Mouse (Mus musculus): ENCODE measurements around the gene Rnaseh2b. TPM values are rescaled to one million over a fixed set of nuclear protein-coding genes. Genes with fewer than 3 reads are reported as not detected.

The Rnaseh2b gene
- 36.7 and 38.6 TPM in 2 replicates for polyA plus RNA-seq (2015; fragmentation: Nextera tagmentation; extraction: Ambion mirVana)

DNA sequence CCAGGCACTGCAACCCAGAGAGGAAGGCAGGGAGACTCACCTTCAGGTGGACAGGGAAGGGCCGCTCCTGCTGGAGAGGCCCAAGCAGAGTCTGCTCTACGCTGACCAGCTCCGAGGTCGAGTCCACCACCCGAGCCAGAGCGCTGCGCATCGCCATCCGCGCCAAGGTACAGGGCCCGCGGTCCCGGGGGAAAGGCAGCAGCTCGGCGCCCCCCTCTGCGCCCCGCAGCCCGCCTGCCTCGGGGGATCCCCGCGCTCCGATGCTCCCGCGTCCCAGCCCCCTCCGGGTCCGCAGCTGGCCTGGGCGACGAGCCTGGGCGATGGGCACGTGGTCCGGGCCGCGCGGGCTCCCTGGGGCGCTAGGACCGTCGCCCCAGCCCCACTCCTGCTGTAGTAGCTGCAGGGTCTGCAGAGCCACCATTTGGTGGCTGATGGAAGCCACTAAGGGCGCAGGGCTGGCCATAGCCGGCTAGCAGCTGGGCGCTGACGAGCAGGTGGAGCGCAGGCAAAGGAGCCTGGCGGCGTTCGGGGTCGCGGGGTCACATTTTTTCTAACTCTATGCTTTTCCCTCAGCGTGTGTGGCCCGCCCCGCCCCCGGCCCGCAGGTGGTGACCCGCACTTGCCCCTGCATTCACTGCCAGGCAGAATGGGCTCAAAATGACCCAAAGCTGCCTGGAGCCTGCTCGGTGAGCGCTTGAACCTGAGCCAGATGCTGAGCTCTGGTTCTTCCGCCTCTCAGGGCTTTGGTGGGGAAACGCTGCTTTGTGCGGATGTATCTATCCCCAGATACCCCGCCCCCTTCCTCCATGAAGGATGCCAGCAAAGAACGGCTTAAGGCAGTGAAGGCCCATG lies at the start of gene Rnaseh2b, which contains the start of gene Dleu7:
TSS of gene Rnaseh2b (plus strand) at position 102 of the 852 bp plus-strand sequence.
TSS of gene Dleu7 (minus strand) at position 560 of the 852 bp plus-strand sequence.
- H3K36me3 ChIP-seq (ENCODE audit: control insufficient read depth, insufficient read depth, low read length): no peaks in the 10 kb centered on the region
- no peaks in the 10 kb centered on the region for H3K27me3 ChIP-seq (ENCODE audit: control insufficient read depth, insufficient read depth, low read length)
- 2% methylated on average over 49 of the region's 60 CpGs for WGBS
- DNase-seq (ENCODE audit: low spot score): peak; percentile 16
- peak within 1 kb of the TSS; percentile 83 for H3K4me2 ChIP-seq (replicated peaks; ENCODE audit: low read depth)
- TF ChIP-seq CTCF (IDR thresholded peaks at IDR 0.05; ENCODE audit: low read depth) (no peak), EP300 (optimal IDR thresholded peaks at IDR 0.05) (no peak)
- H3K4me1 ChIP-seq (replicated peaks; ENCODE audit: control insufficient read depth, insufficient read depth): peaks cover 3% of the 10 kb centered on the region; the same call in 1 of the 2 replicates
- no peak for ATAC-seq (ENCODE audit: low FRiP score, low TSS enrichment)
- peak within 1 kb of the TSS; percentile 41 for H3K9ac ChIP-seq (ENCODE audit: low read length)
- H3K9me3 ChIP-seq (ENCODE audit: control insufficient read depth, low read length): no peaks in the 10 kb centered on the region
- peak within 1 kb of the TSS; percentile 39 for H3K4me3 ChIP-seq (ENCODE audit: low read depth, low read length)
- no peak within 1 kb of the TSS for H3K27ac ChIP-seq (replicated peaks)

DNA sequence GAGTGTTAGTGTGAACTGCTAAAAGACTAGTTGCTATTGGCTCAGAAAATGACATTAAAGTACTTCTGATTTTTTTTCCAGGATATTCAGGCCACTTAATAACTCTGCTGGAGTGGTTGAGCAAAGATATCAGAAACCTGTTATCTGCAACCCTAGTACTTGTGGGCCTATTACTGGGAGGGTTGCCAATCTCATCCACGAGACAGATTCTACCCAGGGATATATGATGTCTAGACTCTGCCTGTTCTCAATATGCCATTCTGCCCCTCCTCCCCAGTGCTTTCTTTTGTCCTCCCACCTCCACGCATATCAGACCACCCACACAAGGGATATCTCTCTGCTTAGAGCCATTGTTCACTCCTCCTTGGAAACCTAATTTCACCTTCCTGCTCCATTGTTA lies 48.9 kb upstream of the Rnaseh2b start:
- 79% methylated on average over 2 of the region's 2 CpGs for WGBS
- Histone ChIP-seq H3K4me1 (replicated peaks; ENCODE audit: control insufficient read depth, insufficient read depth) (no peaks in the 10 kb centered on the region), H3K27ac (replicated peaks) (no peak overlapping the region), H3K36me3 (ENCODE audit: control insufficient read depth, insufficient read depth, low read length) (no peaks in the 10 kb centered on the region), H3K9me3 (ENCODE audit: control insufficient read depth, low read length) (no peaks in the 10 kb centered on the region), H3K27me3 (ENCODE audit: control insufficient read depth, insufficient read depth, low read length) (no peaks in the 10 kb centered on the region), H3K9ac (ENCODE audit: low read length) (no peak overlapping the region), H3K4me2 (replicated peaks; ENCODE audit: low read depth) (no peak overlapping the region), H3K4me3 (ENCODE audit: low read depth, low read length) (no peak overlapping the region)
- DNase-seq (ENCODE audit: low spot score): no peak
- no peak for ATAC-seq (ENCODE audit: low FRiP score, low TSS enrichment)
- no peak for TF ChIP-seq CTCF (IDR thresholded peaks at IDR 0.05; ENCODE audit: low read depth)
- no peak for TF ChIP-seq EP300 (optimal IDR thresholded peaks at IDR 0.05)

DNA sequence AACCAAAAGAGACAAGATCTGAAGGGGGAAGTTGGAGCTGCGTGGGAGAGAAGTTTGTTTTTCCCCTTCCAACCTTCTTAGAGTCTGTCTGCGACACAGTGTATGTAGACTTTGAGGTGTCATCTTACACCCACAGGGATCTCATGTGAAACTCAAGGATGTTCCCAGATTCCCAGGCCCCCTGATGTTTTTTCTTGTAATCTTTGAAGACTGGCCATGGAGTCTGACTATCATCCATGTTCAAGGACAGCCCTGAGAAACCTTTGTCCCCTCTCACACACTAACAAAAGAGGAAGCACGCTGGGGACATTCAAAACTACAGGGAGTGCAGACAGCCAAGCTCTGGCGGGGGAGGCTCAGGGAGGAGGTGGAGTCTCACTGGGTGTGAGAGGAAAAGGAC lies 46.8 kb upstream of the Rnaseh2b start:
- no peak overlapping the region for H3K9ac ChIP-seq (ENCODE audit: low read length)
- H3K4me1 ChIP-seq (replicated peaks; ENCODE audit: control insufficient read depth, insufficient read depth): no peaks in the 10 kb centered on the region
- H3K36me3 ChIP-seq (ENCODE audit: control insufficient read depth, insufficient read depth, low read length): no peaks in the 10 kb centered on the region
- H3K9me3 ChIP-seq (ENCODE audit: control insufficient read depth, low read length): no peaks in the 10 kb centered on the region
- H3K4me3 ChIP-seq (ENCODE audit: low read depth, low read length): no peak overlapping the region
- no peak for DNase-seq (ENCODE audit: low spot score)
- no peak overlapping the region for H3K4me2 ChIP-seq (replicated peaks; ENCODE audit: low read depth)
- H3K27ac ChIP-seq (replicated peaks): no peak overlapping the region
- H3K27me3 ChIP-seq (ENCODE audit: control insufficient read depth, insufficient read depth, low read length): no peaks in the 10 kb centered on the region
- no peak for TF ChIP-seq EP300 (optimal IDR thresholded peaks at IDR 0.05)
- no peak for TF ChIP-seq CTCF (IDR thresholded peaks at IDR 0.05; ENCODE audit: low read depth)
- ATAC-seq (ENCODE audit: low FRiP score, low TSS enrichment): no peak
- 23% methylated on average over 4 of the region's 4 CpGs for WGBS

DNA sequence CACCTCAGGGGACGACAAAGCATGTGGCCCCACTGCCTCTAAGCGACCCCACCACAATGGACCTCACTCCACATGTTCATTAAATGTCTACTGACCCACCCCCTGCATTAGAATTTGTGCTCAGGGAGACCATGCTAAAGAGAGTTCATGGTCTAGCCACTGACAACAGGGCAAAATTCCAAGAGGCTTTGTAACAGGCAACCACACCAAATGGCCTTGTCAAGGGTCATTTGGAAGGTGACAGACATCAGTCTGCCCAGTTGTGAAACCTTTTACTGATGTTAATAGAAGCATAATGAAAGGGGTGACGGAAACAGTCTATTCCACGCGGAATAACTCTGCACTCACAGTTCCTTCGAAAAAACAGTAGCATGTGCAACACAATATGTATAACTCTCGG lies 44.0 kb upstream of the Rnaseh2b start:
- Histone ChIP-seq H3K27me3 (ENCODE audit: control insufficient read depth, insufficient read depth, low read length) (no peaks in the 10 kb centered on the region), H3K9ac (ENCODE audit: low read length) (no peak overlapping the region), H3K4me2 (replicated peaks; ENCODE audit: low read depth) (no peak overlapping the region), H3K36me3 (ENCODE audit: control insufficient read depth, insufficient read depth, low read length) (no peaks in the 10 kb centered on the region), H3K4me3 (ENCODE audit: low read depth, low read length) (no peak overlapping the region), H3K27ac (replicated peaks) (no peak overlapping the region), H3K9me3 (ENCODE audit: control insufficient read depth, low read length) (no peaks in the 10 kb centered on the region), H3K4me1 (replicated peaks; ENCODE audit: control insufficient read depth, insufficient read depth) (no peaks in the 10 kb centered on the region)
- WGBS: 91% methylated on average over 7 of the region's 7 CpGs
- no peak for DNase-seq (ENCODE audit: low spot score)
- no peak for TF ChIP-seq CTCF (IDR thresholded peaks at IDR 0.05; ENCODE audit: low read depth)
- TF ChIP-seq EP300 (optimal IDR thresholded peaks at IDR 0.05): no peak
- ATAC-seq (ENCODE audit: low FRiP score, low TSS enrichment): no peak

DNA sequence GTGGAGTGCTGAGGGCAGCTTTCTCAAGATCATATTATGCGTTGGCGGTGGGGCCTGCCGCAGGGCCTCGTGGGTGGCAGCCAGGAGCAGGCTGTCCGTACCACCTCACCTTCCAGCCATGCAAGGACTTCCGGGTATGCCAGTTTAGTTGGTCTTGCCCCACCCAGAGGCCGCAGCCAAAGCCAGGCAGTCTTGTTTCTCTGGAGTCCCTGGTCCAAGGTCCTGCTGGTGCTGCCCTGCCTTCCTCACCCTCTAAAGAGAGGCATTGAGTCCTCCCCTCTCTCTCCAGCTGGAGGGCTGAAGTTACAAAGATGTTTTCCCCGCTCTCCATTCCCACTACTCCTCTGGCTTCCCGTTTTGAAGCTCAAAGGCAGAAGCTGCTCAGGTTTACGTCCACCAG lies 43.6 kb upstream of the Rnaseh2b start:
- H3K9ac ChIP-seq (ENCODE audit: low read length): no peak overlapping the region
- H3K27me3 ChIP-seq (ENCODE audit: control insufficient read depth, insufficient read depth, low read length): no peaks in the 10 kb centered on the region
- H3K4me2 ChIP-seq (replicated peaks; ENCODE audit: low read depth): no peak overlapping the region
- WGBS: 74% methylated on average over 10 of the region's 10 CpGs
- H3K36me3 ChIP-seq (ENCODE audit: control insufficient read depth, insufficient read depth, low read length): no peaks in the 10 kb centered on the region
- DNase-seq (ENCODE audit: low spot score): peak; percentile 23
- no peak overlapping the region for H3K4me3 ChIP-seq (ENCODE audit: low read depth, low read length)
- H3K4me1 ChIP-seq (replicated peaks; ENCODE audit: control insufficient read depth, insufficient read depth): no peaks in the 10 kb centered on the region
- no peaks in the 10 kb centered on the region for H3K9me3 ChIP-seq (ENCODE audit: control insufficient read depth, low read length)
- H3K27ac ChIP-seq (replicated peaks): no peak overlapping the region
- TF ChIP-seq EP300 (optimal IDR thresholded peaks at IDR 0.05) (no peak), CTCF (IDR thresholded peaks at IDR 0.05; ENCODE audit: low read depth) (no peak)
- ATAC-seq (ENCODE audit: low FRiP score, low TSS enrichment): no peak

DNA sequence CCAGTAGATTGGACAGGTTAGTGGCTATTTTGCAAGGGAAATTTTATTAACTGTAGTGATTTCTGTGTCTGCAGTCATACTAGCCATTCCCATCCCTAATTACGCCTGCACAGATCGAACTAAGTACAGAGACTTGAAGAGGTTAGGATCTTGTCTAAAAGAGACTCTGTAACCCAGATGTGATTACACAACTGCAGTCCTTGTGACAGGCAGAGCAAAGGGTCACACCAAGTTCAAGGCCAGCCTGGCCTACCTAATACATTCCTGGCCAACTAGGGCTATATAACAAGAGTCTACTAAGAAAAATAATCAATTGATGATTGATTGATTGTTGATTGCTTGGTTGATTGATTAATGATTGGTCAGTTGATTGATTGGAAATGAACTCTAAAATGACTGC lies 43.1 kb upstream of the Rnaseh2b start:
- H3K4me3 ChIP-seq (ENCODE audit: low read depth, low read length): no peak overlapping the region
- H3K9me3 ChIP-seq (ENCODE audit: control insufficient read depth, low read length): no peaks in the 10 kb centered on the region
- H3K27ac ChIP-seq (replicated peaks): no peak overlapping the region
- 83% methylated on average over 2 of the region's 2 CpGs for WGBS
- no peak overlapping the region for H3K9ac ChIP-seq (ENCODE audit: low read length)
- ATAC-seq (ENCODE audit: low FRiP score, low TSS enrichment): no peak
- TF ChIP-seq EP300 (optimal IDR thresholded peaks at IDR 0.05): no peak
- no peak for TF ChIP-seq CTCF (IDR thresholded peaks at IDR 0.05; ENCODE audit: low read depth)
- no peak for DNase-seq (ENCODE audit: low spot score)
- no peaks in the 10 kb centered on the region for H3K4me1 ChIP-seq (replicated peaks; ENCODE audit: control insufficient read depth, insufficient read depth)
- no peaks in the 10 kb centered on the region for H3K36me3 ChIP-seq (ENCODE audit: control insufficient read depth, insufficient read depth, low read length)
- H3K4me2 ChIP-seq (replicated peaks; ENCODE audit: low read depth): no peak overlapping the region
- H3K27me3 ChIP-seq (ENCODE audit: control insufficient read depth, insufficient read depth, low read length): no peaks in the 10 kb centered on the region
